Comparison of ENCODE assay signal across 44 mouse cellular contexts in the genomic region with DNA sequence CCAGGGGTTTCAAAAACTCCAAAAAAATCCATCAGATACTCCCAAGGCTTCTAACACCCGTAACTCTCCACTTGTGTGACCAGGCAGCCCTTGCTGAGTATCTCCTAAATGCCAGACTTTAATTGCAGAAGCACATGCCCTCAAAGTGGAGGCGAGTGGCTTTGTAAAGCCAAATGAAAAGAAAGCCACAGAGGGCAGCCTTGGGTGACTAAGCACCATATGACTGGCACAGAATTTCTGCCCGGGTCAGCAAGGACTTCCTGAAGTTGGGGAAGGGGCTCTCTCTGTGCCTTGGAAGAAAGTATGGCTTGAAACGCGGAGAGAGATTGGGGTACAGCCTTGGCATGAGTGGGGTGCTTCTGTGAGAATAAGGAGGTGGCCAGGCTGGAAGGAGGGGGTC. TPM values are rescaled to one million over a fixed set of nuclear protein-coding genes. Genes with fewer than 3 reads are reported as not detected.
"Had no signal": no experiment of that assay in that cellular context is flagged by ENCODE, and none has a peak within 500 bp of the region (broad histone marks: within the 10 kb centered on the region; RNA-seq: fewer than 3 reads in every experiment).

No protein-coding gene starts in this region.

- H3K36me3 ChIP-seq: heart, embryonic 10.5 days; heart, embryonic 12.5 days; hindbrain, embryonic 13.5 days; hindbrain, embryonic 15.5 days; kidney, embryonic 15.5 days; limb, embryonic 13.5 days; limb, embryonic 15.5 days; liver, embryonic 12.5 days had no signal

- DNase-seq: gastrocnemius, adult 2 months; gastrocnemius, postnatal 10 days; gastrocnemius, postnatal 25 days; heart, adult 18-20 months; heart, postnatal 10 days; kidney, adult 11 months; kidney, adult 2 months; kidney, adult 9 months; kidney, postnatal 14 days; kidney, postnatal 36 days; layer of hippocampus, adult 9-11 months; left cerebral cortex, postnatal 4 days had no signal

- H3K4me3 ChIP-seq: gastrocnemius, adult 2 months; heart, embryonic 10.5 days; heart, embryonic 12.5 days; hindbrain, embryonic 13.5 days; hindbrain, embryonic 15.5 days; kidney, embryonic 15.5 days; limb, embryonic 13.5 days; limb, embryonic 15.5 days; liver, embryonic 12.5 days had no signal

- H3K27ac ChIP-seq: gastrocnemius, adult 2 months; heart, embryonic 10.5 days; hindbrain, embryonic 13.5 days; hindbrain, embryonic 15.5 days; hindbrain, postnatal 0 days; kidney, embryonic 15.5 days; kidney, postnatal 0 days; limb, embryonic 13.5 days; limb, embryonic 15.5 days; liver, embryonic 12.5 days; liver, embryonic 14.5 days had no signal

RNA-seq across cellular contexts. Expression of a gene that starts 28.8 kb away (rescaled TPM):
- total RNA-seq: gastrocnemius, postnatal 25 days; granulocyte monocyte progenitor cell, adult 5-6 weeks; heart, adult 18-20 months; heart, postnatal 10 days; heart, postnatal 25 days; hematopoietic stem cell, adult 5-6 weeks had no signal
- polyA plus RNA-seq: heart, embryonic 14.5 days; heart, embryonic 16.5 days; liver, adult 2 months; liver, embryonic 16.5 days had no signal

RNA-seq across cellular contexts. Expression of a gene that starts 38.3 kb away (rescaled TPM):
- total RNA-seq: hindbrain, postnatal 0 days; layer of hippocampus, adult 18-20 months; layer of hippocampus, postnatal 14 days; left cerebral cortex, adult 8-10 months; left cerebral cortex, postnatal 10 days; left cerebral cortex, postnatal 25 days had no signal
- polyA plus RNA-seq: limb, embryonic 11.5 days had no signal

RNA-seq across cellular contexts. Expression of a gene that starts 41.3 kb away (rescaled TPM):
- total RNA-seq: gastrocnemius, adult 2 months; gastrocnemius, postnatal 10 days; gastrocnemius, postnatal 25 days; gastrocnemius, postnatal 4 days; granulocyte monocyte progenitor cell, adult 5-6 weeks; heart, adult 18-20 months; heart, adult 8-10 months; heart, postnatal 10 days; heart, postnatal 25 days; hematopoietic stem cell, adult 5-6 weeks; hindbrain, postnatal 0 days; layer of hippocampus, adult 18-20 months; layer of hippocampus, adult 8-10 months; layer of hippocampus, postnatal 14 days; left cerebral cortex, adult 18-20 months; left cerebral cortex, adult 8-10 months; left cerebral cortex, postnatal 10 days; left cerebral cortex, postnatal 25 days; left cerebral cortex, postnatal 4 days; liver, adult 2 months had no signal
- polyA plus RNA-seq: heart, embryonic 10.5 days; heart, embryonic 12.5 days; heart, embryonic 14.5 days; heart, embryonic 16.5 days; hindbrain, embryonic 11.5 days; hindbrain, embryonic 13.5 days; hindbrain, embryonic 15.5 days; hindbrain, postnatal 0 days; intestine, embryonic 14.5 days; intestine, embryonic 16.5 days; kidney, adult 2 months; kidney, embryonic 15.5 days; kidney, postnatal 0 days; large intestine, adult 2 months; limb, embryonic 11.5 days; limb, embryonic 13.5 days; limb, embryonic 15.5 days; liver, adult 2 months; liver, embryonic 12.5 days; liver, embryonic 14.5 days; liver, embryonic 16.5 days had no signal

RNA-seq across cellular contexts. Expression of a gene that starts 48.4 kb away (rescaled TPM):
- total RNA-seq: gastrocnemius, adult 2 months; granulocyte monocyte progenitor cell, adult 5-6 weeks; hematopoietic stem cell, adult 5-6 weeks; layer of hippocampus, adult 18-20 months; layer of hippocampus, adult 8-10 months; layer of hippocampus, postnatal 14 days; left cerebral cortex, adult 18-20 months; left cerebral cortex, adult 8-10 months; left cerebral cortex, postnatal 10 days; left cerebral cortex, postnatal 25 days; left cerebral cortex, postnatal 4 days had no signal
- polyA plus RNA-seq: hindbrain, embryonic 11.5 days; limb, embryonic 11.5 days; liver, adult 2 months had no signal
